Mouse (Mus musculus): ENCODE results near the gene Impdh1. TPM values are rescaled to one million over a fixed set of nuclear protein-coding genes. Genes with fewer than 3 reads are reported as not detected.
A peak's percentile ranks its signal among the peaks of the same experiment; 100 is the strongest.
"Not testable (repeated sequence)": the region's sequence is repeated elsewhere in the genome, so short reads cannot be mapped to it uniquely, and the experiment has no call there.

Gene Impdh1
- polyA plus RNA-seq, 1 experiment from 2014 or later = 71.5 TPM

DNA sequence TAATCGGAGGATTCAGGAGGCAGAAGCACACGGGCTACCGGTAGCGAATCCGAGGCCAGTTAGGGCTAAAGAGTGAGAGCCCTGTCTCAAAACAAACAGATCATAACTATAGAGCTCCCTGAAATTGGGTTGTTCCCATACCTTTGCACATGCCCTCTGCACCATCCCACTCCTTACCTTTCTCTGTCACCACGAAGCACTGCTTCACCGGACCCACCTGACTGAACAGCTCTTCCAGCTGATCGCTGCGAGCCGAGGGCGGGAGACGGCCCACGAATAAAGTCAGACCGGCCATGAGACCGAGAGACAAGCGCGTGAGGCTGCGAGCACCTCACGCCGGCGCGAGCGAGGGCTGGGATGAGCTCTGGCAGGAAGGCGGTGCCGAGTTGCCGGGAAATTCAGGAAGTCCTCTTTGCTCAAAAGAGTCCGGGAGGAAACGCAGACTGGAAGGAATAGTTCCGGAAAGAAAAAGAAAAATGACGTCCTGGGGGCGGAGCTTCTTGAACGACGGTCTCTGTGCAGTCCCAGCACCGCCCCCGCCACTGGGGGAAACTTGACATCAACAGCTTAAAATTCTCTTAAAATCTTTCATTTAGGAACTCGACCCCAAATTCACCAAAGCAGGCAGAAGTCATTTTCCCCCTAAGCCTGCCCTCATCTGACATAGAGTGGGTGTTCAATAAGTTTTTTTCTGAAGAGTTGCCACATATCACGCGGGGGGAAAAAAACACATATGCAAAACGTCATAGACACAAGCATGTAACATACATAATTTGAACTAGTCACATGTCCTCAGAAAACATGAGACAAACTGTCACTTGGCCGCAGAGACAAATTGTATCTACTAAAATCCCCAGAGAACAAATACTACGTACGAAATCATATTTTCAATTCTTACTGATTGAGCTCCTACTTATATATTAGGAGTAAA, 51.6 kb downstream of the Impdh1 start, which contains the start of gene Rbm28:
Gene Rbm28 (minus strand): TSS at position 693 of the 931 bp plus-strand sequence.
- peak within 1 kb of the TSS; percentile 66; the same call in 1 of the 2 replicates for H3K27ac ChIP-seq (ENCODE audit: low read depth, low read length)
- WGBS = 8% methylated on average over 42 of the region's 42 CpGs
- ATAC-seq = peak; percentile 85

DNA sequence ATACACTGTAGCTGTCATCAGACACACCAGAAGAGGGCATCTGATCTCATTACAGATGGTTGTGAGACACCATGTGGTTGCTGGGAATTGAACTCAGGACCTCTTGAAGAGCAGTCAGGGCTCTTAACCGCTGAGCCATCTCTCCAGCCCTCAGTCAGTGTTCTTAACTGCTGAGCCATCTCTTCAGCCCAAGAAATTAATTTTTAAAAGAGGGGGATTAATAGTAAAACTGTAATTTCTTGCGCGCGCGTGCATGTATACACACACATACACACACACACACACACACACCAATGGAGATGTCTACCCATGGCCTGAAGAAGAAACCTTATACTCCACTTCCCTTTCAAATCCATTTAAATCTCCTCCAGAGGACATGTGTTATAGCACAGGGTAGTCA, 54.9 kb downstream of the Impdh1 start:
- ATAC-seq; H3K4me3 ChIP-seq (ENCODE audit: low read length); H3K9me3 ChIP-seq (ENCODE audit: control insufficient read depth, low read length); H3K27me3 ChIP-seq (replicated peaks; ENCODE audit: control insufficient read depth, insufficient read depth, low read length); H3K4me2 ChIP-seq (ENCODE audit: low read length); H3K27ac ChIP-seq (ENCODE audit: low read depth, low read length); H3K9ac ChIP-seq (ENCODE audit: low read depth, low read length): not testable (repeated sequence)
- 98% methylated on average over 5 of the region's 5 CpGs for WGBS
- Histone ChIP-seq H3K36me3 (ENCODE audit: control insufficient read depth, insufficient read depth, low read length) (peaks cover 22% of the 10 kb centered on the region), H3K4me1 (ENCODE audit: control insufficient read depth, insufficient read depth, low read depth, low read length) (peaks cover 11% of the 10 kb centered on the region)

More for the DNA sequence above, 51.6 kb downstream of the Impdh1 start, which contains the start of gene Rbm28:
- Histone ChIP-seq H3K4me1 (ENCODE audit: control insufficient read depth, insufficient read depth, low read depth, low read length) (peaks cover 12% of the 10 kb centered on the region), H3K36me3 (ENCODE audit: control insufficient read depth, insufficient read depth, low read length) (peaks cover 2% of the 10 kb centered on the region; the same call in 1 of the 2 replicates), H3K4me3 (ENCODE audit: low read length) (peak within 1 kb of the TSS; percentile 77), H3K4me2 (ENCODE audit: low read length) (peak within 1 kb of the TSS; percentile 95), H3K9me3 (ENCODE audit: control insufficient read depth, low read length) (no peaks in the 10 kb centered on the region), H3K27me3 (replicated peaks; ENCODE audit: control insufficient read depth, insufficient read depth, low read length) (peaks cover 2% of the 10 kb centered on the region), H3K9ac (ENCODE audit: low read depth, low read length) (peak within 1 kb of the TSS; percentile 86)

- Histone ChIP-seq H3K36me3 (ENCODE audit: control insufficient read depth, insufficient read depth, low read length) (peaks cover 22% of the 10 kb centered on the region), H3K4me2 (ENCODE audit: low read length) (no peak overlapping the region), H3K4me3 (ENCODE audit: low read length) (no peak overlapping the region), H3K27ac (ENCODE audit: low read depth, low read length) (no peak overlapping the region), H3K9me3 (ENCODE audit: control insufficient read depth, low read length) (no peaks in the 10 kb centered on the region), H3K4me1 (ENCODE audit: control insufficient read depth, insufficient read depth, low read depth, low read length) (peaks cover 10% of the 10 kb centered on the region), H3K9ac (ENCODE audit: low read depth, low read length) (no peak overlapping the region), H3K27me3 (replicated peaks; ENCODE audit: control insufficient read depth, insufficient read depth, low read length) (no peaks in the 10 kb centered on the region)
- no peak for ATAC-seq
- WGBS = 95% methylated on average over 2 of the region's 2 CpGs
Observed at GRCm38 (mm10) chr6:29160786-29161185, 55.4 kb downstream of the Impdh1 start.

DNA sequence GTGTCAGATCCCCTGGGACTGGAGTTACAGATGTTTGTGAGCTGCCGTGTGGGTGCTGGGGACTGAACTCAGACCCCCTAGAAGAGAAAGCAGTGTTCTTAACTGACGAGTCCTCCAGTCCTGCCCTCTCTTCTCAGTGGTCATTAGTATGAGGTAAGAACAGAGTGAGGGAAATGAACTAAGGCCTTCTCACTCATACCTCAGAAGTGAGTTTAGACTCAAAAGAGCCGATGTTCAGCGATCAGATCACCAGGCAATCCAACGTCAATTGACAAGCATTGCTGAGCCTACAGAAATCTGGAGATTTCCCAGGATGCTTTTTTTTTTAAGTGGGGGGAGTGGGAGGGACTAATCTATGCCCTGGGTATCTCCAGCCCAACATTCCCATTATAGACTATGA, 59.8 kb downstream of the Impdh1 start:
- Histone ChIP-seq H3K4me2 (ENCODE audit: low read length) (no peak overlapping the region), H3K9ac (ENCODE audit: low read depth, low read length) (no peak overlapping the region), H3K4me1 (ENCODE audit: control insufficient read depth, insufficient read depth, low read depth, low read length) (no peaks in the 10 kb centered on the region), H3K4me3 (ENCODE audit: low read length) (no peak overlapping the region), H3K36me3 (ENCODE audit: control insufficient read depth, insufficient read depth, low read length) (peaks cover 37% of the 10 kb centered on the region), H3K27me3 (replicated peaks; ENCODE audit: control insufficient read depth, insufficient read depth, low read length) (no peaks in the 10 kb centered on the region), H3K27ac (ENCODE audit: low read depth, low read length) (no peak overlapping the region), H3K9me3 (ENCODE audit: control insufficient read depth, low read length) (no peaks in the 10 kb centered on the region)
- ATAC-seq = no peak
- WGBS = 94% methylated on average over 5 of the region's 5 CpGs

Small RNA genes lying within 50 kb of the gene (microRNA-seq; reads per million reads assigned to microRNA genes)
- not detected for gene Gm24303

Other genes starting within 250 kb of the Impdh1 start
- gene Lep, start 156.1 kb downstream of the Impdh1 start, polyA plus RNA-seq (2015; fragmentation: Nextera tagmentation; extraction: Ambion mirVana) = not detected in 2 replicates
- 33.8 and 41.6 TPM in 2 replicates for gene Rbm28, start 51.4 kb downstream of the Impdh1 start, polyA plus RNA-seq (2015; fragmentation: Nextera tagmentation; extraction: Ambion mirVana)
- gene Prrt4, start 36.8 kb downstream of the Impdh1 start, polyA plus RNA-seq (2015; fragmentation: Nextera tagmentation; extraction: Ambion mirVana) = 11.1 and 11.7 TPM in 2 replicates
- 31.1 and 31.3 TPM in 2 replicates for gene Hilpda, start 56.1 kb upstream of the Impdh1 start, polyA plus RNA-seq (2015; fragmentation: Nextera tagmentation; extraction: Ambion mirVana)
- 0.34 and 0.41 TPM in 2 replicates for gene Fam71f2, start 63.2 kb upstream of the Impdh1 start, polyA plus RNA-seq (2015; fragmentation: Nextera tagmentation; extraction: Ambion mirVana)
- not detected in 2 replicates for gene Fam71f1, start 102.8 kb upstream of the Impdh1 start, polyA plus RNA-seq (2015; fragmentation: Nextera tagmentation; extraction: Ambion mirVana)
- gene Calu, start 131.7 kb upstream of the Impdh1 start, polyA plus RNA-seq (2015; fragmentation: Nextera tagmentation; extraction: Ambion mirVana) = 166 and 187 TPM in 2 replicates
- gene Opn1sw, start 172.1 kb upstream of the Impdh1 start, polyA plus RNA-seq (2015; fragmentation: Nextera tagmentation; extraction: Ambion mirVana) = 0.43 and 0.46 TPM in 2 replicates
- gene Ccdc136, start 179.9 kb upstream of the Impdh1 start, polyA plus RNA-seq (2015; fragmentation: Nextera tagmentation; extraction: Ambion mirVana) = 54.8 and 58.3 TPM in 2 replicates
- 2.7 and 5.1 TPM in 2 replicates for gene Flnc, start 216.9 kb upstream of the Impdh1 start, polyA plus RNA-seq (2015; fragmentation: Nextera tagmentation; extraction: Ambion mirVana)